ENCODE assay signal across 9 mouse cellular contexts in the genomic region with DNA sequence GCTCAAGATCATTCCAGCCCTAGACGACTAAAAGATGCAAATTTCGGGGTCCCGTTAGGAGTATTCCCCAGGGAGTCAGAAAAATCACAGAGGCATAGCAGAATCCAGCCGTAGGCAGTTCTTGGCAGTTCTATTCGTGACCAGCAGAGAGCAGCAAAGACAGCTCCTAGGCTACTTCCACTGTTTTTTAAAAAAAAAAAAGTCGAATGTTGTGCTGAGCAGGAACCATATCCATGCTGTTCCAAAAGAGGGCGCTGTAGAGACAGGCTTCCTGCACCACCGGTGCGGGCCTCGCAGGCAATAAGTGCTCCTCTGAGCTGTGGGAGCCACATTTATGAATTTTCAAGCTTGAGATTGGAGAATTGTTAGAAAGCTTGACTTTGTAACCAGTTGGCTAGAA. TPM values are rescaled to one million over a fixed set of nuclear protein-coding genes. Genes with fewer than 3 reads are reported as not detected.
DNase-seq lines count a peak whose midpoint lies in the region; ATAC-seq lines count a peak whose summit lies in the region.
"Had no signal": no experiment of that assay in that cellular context is flagged by ENCODE, and none has a peak within 500 bp of the region (broad histone marks: within the 10 kb centered on the region; RNA-seq: fewer than 3 reads in every experiment).

No protein-coding gene starts in this region.

- no peak overlapping the region for H3K27ac ChIP-seq in heart, embryonic 10.5 days
- H3K27ac ChIP-seq in embryonic facial prominence, embryonic 10.5 days (replicated peaks): no peak overlapping the region

- no peaks in the 10 kb centered on the region for H3K36me3 ChIP-seq in heart, embryonic 10.5 days
- H3K36me3 ChIP-seq in embryonic facial prominence, embryonic 10.5 days (replicated peaks): no peaks in the 10 kb centered on the region

- H3K4me3 ChIP-seq in heart, embryonic 10.5 days: no peak overlapping the region
- H3K4me3 ChIP-seq in embryonic facial prominence, embryonic 10.5 days: no peak overlapping the region
- H3K4me3 ChIP-seq: myocyte had no signal

- no peaks in the 10 kb centered on the region for H3K27me3 ChIP-seq in heart, embryonic 10.5 days (ENCODE audit: insufficient read depth, poor library complexity, severe bottlenecking)
- H3K27me3 ChIP-seq in embryonic facial prominence, embryonic 10.5 days (replicated peaks; ENCODE audit: low read depth, poor library complexity, severe bottlenecking): no peaks in the 10 kb centered on the region

- H3K4me1 ChIP-seq in heart, embryonic 10.5 days: 0 out of 2 replicates have a peak, but pooled peaks cover 5% of the 10 kb centered on the region
- 0 out of 2 replicates have a peak, but pooled peaks cover 2% of the 10 kb centered on the region for H3K4me1 ChIP-seq in embryonic facial prominence, embryonic 10.5 days

- peak; percentile 74 to 77 for ATAC-seq in hematopoietic stem cell, adult 5-6 weeks (replicated peaks in 1 of 2; ENCODE audit: insufficient read depth in 1 of 2, low FRiP score in 2 of 2, low TSS enrichment in 1 of 2, low read depth in 1 of 2, poor library complexity in 2 of 2, severe bottlenecking in 2 of 2)
- ATAC-seq in monocyte, adult 5-6 weeks (replicated peaks; ENCODE audit: insufficient number of reproducible peaks, low FRiP score, low TSS enrichment, poor library complexity, severe bottlenecking): peak; percentile 83

- 9% methylated on average over 10 of the region's 10 CpGs for WGBS in heart, embryonic 10.5 days
- 13% methylated on average over 10 of the region's 10 CpGs for WGBS in embryonic facial prominence, embryonic 10.5 days

- peak; percentile 93 for DNase-seq in heart, adult 11 months
- no peak for DNase-seq in heart, embryonic 10.5 days (ENCODE audit: low spot score)
- peak; percentile 87 for DNase-seq in adrenal gland, postnatal 14 days
- peak; percentile 65 for DNase-seq in embryonic facial prominence, embryonic 10.5 days (ENCODE audit: low spot score)
- peak; percentile 82 for DNase-seq in left cerebral cortex, adult 18-20 months (ENCODE audit: low spot score in 2 of 2)
- peak; percentile 70 to 81 for DNase-seq in spleen, postnatal 4 days (ENCODE audit: low spot score in 2 of 2)

- no peaks in the 10 kb centered on the region for H3K9me3 ChIP-seq in heart, embryonic 10.5 days
- H3K9me3 ChIP-seq in embryonic facial prominence, embryonic 10.5 days: 0 out of 2 replicates have a peak, but pooled peaks cover 2% of the 10 kb centered on the region

RNA-seq across cellular contexts. Expression of a gene that starts 1.3 kb away (rescaled TPM):
- 19.9 and 22.9 TPM in 2 replicates for polyA plus RNA-seq in heart, embryonic 10.5 days (2016; fragmentation: Nextera tagmentation; extraction: Ambion mirVana)
- total RNA-seq in adrenal gland, postnatal 14 days (2021): 19.9 and 22.8 TPM in 2 replicates
- polyA plus RNA-seq in embryonic facial prominence, embryonic 10.5 days (2016; fragmentation: Nextera tagmentation; extraction: Ambion mirVana): 37.2 and 39.3 TPM in 2 replicates
- total RNA-seq in hematopoietic stem cell, adult 5-6 weeks (2017): 18.3 and 20.8 TPM in 2 replicates
- total RNA-seq in left cerebral cortex, adult 18-20 months (2021): 10 to 100 TPM in 1 of 2 experiments, 1 to 10 TPM in 1; 8.1 to 11.1 TPM
- 8.6 to 18.8 TPM (median 11.6 TPM) in 3 replicates for total RNA-seq in monocyte, adult 5-6 weeks (2017)

RNA-seq across cellular contexts. Expression of a gene that starts 16.1 kb away (rescaled TPM):
- polyA plus RNA-seq in heart, embryonic 10.5 days (2016; fragmentation: Nextera tagmentation; extraction: Ambion mirVana): 0.40 TPM in 1 of 2 replicates, not detected in the other
- 0.56 and 0.64 TPM in 2 replicates for total RNA-seq in adrenal gland, postnatal 14 days (2021)
- polyA plus RNA-seq in embryonic facial prominence, embryonic 10.5 days (2016; fragmentation: Nextera tagmentation; extraction: Ambion mirVana): 0.14 and 0.16 TPM in 2 replicates
- total RNA-seq in hematopoietic stem cell, adult 5-6 weeks (2017): 3.2 and 4.9 TPM in 2 replicates
- total RNA-seq in left cerebral cortex, adult 18-20 months (2021): 1 to 10 TPM; 1.0 to 1.1 TPM
- 35.2 to 49.8 TPM (median 49.4 TPM) in 3 replicates for total RNA-seq in monocyte, adult 5-6 weeks (2017)

RNA-seq across cellular contexts. Expression of a gene that starts 50.8 kb away (rescaled TPM):
- not detected in 2 replicates for polyA plus RNA-seq in heart, embryonic 10.5 days (2016; fragmentation: Nextera tagmentation; extraction: Ambion mirVana)
- not detected in 2 replicates for total RNA-seq in adrenal gland, postnatal 14 days (2021)
- polyA plus RNA-seq in embryonic facial prominence, embryonic 10.5 days (2016; fragmentation: Nextera tagmentation; extraction: Ambion mirVana): 0.06 TPM in 1 of 2 replicates, not detected in the other
- total RNA-seq in hematopoietic stem cell, adult 5-6 weeks (2017): not detected in 2 replicates
- not detected for total RNA-seq in left cerebral cortex, adult 18-20 months (2021)
- total RNA-seq in monocyte, adult 5-6 weeks (2017): not detected in 3 replicates
- polyA plus RNA-seq: myocyte had no signal

RNA-seq across cellular contexts. Expression of a gene that starts 53.0 kb away (rescaled TPM):
- polyA plus RNA-seq in heart, embryonic 10.5 days (2016; fragmentation: Nextera tagmentation; extraction: Ambion mirVana): 5.2 and 5.9 TPM in 2 replicates
- 4.2 and 4.7 TPM in 2 replicates for total RNA-seq in adrenal gland, postnatal 14 days (2021)
- polyA plus RNA-seq in embryonic facial prominence, embryonic 10.5 days (2016; fragmentation: Nextera tagmentation; extraction: Ambion mirVana): 8.6 and 9.3 TPM in 2 replicates
- total RNA-seq in hematopoietic stem cell, adult 5-6 weeks (2017): 5.9 and 7.9 TPM in 2 replicates
- 1 to 10 TPM; 3.4 to 3.5 TPM for total RNA-seq in left cerebral cortex, adult 18-20 months (2021)
- total RNA-seq in monocyte, adult 5-6 weeks (2017): 1.5 to 5.2 TPM (median 1.7 TPM) in 3 replicates
